Mouse (Mus musculus) induced T-regulatory cell, adult 2 months (primary cell): ENCODE data around the gene Shroom2.

Source experiments
- DNase-seq: peaks from one replicate; pipeline ENCODE4 v3.0.0-alpha.2; 2012; ENCODE audit warnings: low read depth

Shroom2 gene

DNA sequence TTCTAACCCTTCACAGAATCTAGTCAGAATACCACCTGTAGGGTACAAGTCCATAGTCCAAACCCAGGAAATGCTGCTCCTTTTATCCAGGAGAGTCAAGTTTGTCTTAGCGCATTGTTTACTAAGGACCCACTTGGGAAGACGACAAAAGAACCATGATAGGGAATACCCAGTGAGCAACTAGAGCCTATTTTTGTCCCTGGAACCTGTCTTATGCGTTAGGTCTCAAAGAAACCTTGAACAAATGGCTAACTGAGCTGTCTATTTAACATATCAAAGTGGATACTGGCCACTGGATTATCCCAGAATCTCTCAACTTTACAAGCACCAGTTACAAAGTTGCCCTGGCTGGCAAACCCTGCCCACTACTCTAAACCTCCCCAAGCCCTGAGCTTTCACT lies 67.6 kb downstream of the Shroom2 start:
- DNase-seq: no peak

GRCm38 (mm10) chrX:152690788-152691291 lies 78.4 kb downstream of the Shroom2 start:
- no peak for DNase-seq

GRCm38 (mm10) chrX:152679190-152679814 lies 90.0 kb downstream of the Shroom2 start:
- DNase-seq: no peak

DNA sequence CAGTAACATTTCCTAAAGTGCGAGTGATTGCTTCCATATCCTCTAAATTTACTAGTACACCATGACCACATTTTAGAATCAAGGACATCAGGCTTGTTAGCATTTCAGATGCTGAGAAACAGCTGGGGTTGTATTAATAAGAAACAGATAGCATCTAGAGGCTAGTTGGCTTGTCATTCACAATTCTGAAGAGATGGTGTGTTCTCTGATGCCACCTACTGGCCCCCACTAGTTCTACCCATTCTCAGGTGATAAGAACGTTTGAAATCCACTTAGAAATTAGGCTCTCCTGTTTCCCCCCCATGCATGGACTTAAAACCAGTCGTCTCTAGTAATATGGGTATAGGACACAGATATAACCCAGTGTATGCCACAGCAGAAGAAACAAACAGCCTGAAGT lies 92.9 kb downstream of the Shroom2 start:
- no peak for DNase-seq

- no peak for DNase-seq
Observed at GRCm38 (mm10) chrX:152673431-152673830, 95.8 kb downstream of the Shroom2 start.

- DNase-seq: no peak
Observed at GRCm38 (mm10) chrX:152657363-152658036, 111.8 kb downstream of the Shroom2 start.

GRCm38 (mm10) chrX:152656609-152656939 lies 112.7 kb downstream of the Shroom2 start:
- DNase-seq: no peak

DNA sequence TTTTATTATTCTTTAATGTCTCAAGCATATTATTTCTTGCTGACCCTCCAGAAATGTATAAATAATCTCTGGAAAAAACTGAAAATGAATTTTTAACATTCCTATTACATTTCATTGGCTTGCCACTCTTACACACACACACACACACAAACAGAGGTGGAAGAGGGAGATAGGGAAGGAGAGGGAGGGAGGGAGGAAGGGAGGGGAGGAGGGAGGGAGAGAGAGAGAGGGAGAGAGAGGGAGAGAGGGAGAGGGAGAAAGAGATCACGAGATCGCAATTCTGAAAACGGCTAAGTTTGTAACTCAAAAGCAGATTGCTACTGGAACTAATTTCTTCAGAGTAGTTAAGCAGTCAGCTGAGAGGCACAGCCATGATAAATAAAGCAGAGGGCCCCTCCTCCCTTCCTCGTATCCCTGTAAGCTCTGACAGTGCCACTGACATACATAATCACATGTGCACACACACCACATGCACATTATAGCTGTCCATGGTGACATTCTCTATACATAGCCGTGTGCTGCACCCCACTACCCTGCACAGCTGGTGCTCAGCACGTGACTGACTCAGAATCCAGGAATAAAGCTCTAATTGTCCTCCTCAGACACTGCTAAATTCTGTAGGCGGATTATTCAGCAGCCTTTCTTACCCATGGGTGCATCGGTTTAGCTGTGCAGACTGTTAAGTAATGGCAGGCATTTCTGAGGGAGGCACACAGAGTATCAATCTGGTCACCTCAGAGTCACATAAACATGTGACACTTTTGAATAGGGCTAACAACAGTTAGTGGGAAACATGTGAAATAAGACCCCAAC lies 113.3 kb downstream of the Shroom2 start:
- DNase-seq: no peak

GRCm38 (mm10) chrX:152652676-152653075 lies 116.6 kb downstream of the Shroom2 start:
- no peak for DNase-seq

DNA sequence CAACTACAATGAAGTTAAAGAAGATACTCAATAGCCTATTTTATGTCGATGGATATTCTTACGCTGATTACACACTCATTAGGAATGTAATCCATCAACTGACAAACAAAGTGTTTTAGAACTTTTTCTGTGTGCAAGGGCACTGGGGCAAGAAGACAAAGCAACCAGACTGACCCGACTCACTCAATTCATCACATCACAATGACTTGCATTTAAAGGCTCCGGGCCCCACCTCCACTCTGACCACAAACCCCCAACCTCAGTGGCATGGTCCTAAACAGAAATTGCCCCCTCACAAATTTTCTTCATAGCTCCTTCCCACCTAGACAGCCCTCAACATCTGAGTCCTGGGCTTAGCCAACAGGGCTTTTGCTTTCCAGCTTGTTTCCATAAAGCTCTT lies 124.4 kb downstream of the Shroom2 start:
- DNase-seq: no peak

- DNase-seq: no peak
Observed at GRCm38 (mm10) chrX:152643679-152644638, 125.3 kb downstream of the Shroom2 start.

DNA sequence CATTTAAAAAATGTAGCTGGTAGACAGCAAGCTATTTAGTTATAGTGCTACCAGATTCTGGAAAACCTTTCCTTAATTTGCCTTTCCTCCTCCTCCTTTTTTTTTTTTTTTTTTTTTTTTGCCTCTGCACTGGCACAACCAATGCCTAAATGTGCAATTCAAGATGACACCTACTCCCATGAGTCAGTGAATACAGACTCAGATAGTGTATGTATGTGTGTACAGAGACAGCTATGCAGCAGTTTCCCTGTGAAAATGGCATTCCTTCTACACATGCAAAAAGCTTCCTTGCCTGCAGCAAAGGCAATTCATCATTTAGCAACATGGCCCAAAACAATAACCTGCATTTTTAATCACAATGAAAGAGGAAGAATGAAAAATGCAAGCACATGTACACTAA lies 126.1 kb downstream of the Shroom2 start:
- no peak for DNase-seq

DNA sequence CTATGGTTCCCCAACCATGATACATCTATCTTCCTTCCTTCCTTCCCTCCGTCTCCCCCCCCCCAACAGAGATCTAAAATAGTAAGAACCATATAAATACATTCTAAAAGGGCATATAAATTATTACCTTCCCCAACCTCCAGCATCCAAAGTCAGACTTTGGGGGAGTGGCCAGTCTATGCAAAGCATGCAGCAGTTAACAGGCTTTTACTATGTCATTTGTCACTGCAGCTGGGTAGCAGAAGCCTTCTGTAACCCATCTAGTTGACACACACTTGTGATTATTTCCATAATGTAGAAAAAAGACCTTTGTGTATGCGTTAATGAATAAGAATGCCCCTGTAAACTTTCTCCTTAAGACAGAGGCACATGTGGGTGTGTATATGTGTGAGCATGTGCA lies 126.6 kb downstream of the Shroom2 start:
- no peak for DNase-seq

DNA sequence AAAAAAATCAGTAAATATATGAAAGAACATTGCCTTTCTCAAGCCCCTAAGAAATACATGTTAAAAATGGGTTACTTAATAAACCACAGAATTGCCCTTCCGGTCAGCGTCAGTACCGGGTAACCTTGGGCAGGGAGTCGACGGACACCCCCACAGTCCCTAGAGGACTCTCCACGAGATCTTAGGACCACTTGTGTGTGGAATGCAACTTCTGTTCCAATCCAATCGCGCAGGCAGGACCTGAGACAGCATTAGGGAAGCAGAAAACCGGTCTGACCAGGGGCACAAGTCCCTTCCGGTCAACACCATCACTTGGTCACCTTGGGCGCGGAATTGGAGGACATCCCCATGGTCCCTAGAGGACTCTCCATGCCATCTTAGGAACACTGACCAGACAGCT lies 133.9 kb downstream of the Shroom2 start:
- DNase-seq: no peak

DNA sequence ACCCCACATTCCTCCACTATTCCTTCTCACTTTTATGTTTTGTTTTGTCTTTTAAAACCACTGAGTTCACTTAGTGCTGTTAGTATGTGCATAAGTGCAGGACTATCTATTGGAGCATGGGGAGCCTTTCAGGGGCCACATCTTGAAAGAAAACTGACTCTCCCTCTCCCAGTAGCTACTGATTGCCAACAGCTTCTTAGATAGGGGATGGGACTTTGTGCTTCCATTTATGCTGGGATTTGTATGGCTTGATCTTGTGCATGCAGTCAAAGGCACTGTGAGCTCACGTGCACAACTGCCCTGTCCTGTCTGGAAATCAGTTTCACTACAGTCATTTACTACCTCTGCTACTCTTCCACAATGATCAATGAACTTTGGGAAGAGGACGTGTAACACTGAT lies 147.9 kb downstream of the Shroom2 start:
- no peak for DNase-seq

DNA sequence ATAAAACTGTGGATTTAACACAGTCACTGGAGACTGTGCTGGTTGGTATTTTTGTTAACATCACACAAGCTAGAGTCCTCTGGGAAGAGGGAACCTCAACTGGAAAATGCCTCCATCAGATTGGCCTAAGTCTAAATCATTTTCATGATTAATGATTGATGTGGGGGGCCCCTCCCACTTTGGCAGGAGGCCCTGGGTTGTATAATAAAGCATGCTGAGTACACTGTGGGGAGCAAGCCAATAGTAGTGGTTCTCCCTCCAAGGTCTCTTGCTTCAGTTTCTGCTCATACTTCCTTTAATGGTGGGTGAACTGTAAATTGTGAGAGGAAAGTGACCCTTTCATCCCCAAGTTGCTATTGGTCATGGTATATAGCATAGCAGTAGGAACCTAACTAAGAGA lies 148.3 kb downstream of the Shroom2 start:
- DNase-seq: no peak

DNA sequence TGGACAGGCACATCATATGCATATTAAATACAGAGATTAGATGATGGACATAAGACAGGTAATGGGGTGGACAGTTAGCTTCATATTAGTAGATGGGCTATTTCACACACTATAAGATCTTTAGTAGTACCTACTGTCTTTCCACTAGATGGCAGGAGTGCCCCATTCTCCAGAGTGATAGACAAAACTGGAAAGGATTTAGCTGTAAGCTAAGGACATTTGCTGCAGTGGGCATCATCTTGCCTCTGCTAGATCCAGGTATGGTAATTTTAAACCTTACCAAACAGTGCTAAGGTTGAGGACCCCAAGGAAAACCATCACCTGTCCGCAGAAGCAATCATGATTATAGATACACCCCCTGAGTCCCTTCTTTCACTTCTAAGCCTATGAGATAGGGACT lies 150.8 kb downstream of the Shroom2 start:
- peak; percentile 3 for DNase-seq

GRCm38 (mm10) chrX:152563034-152563433 lies 206.2 kb downstream of the Shroom2 start, which contains the start of gene Cldn34a:
Gene Cldn34a (plus strand): TSS chrX:152563334.
- no peak for DNase-seq
